Mouse (Mus musculus) lung, embryonic 15.5 days (tissue): ENCODE measurements around the gene Wdr70. TPM values are rescaled to one million over a fixed set of nuclear protein-coding genes. Genes with fewer than 3 reads are reported as not detected.

Source experiments
- ATAC-seq: fragments of 200-750 bp; cut with Nextera tagmentation; 2 replicates; pipeline ENCODE4 v1.8.0; 2017; ENCODE audit warnings: moderate number of reproducible peaks, borderline replicate concordance; ENCODE audit not compliant: low FRiP score, low TSS enrichment; ENCODE audit errors: extremely low read depth
- H3K27ac ChIP-seq: fragments of 300-500 bp; sonication (generic); 2 replicates; pipeline ENCODE4 v1.5.1; 2015; ENCODE audit warnings: moderate library complexity, mild to moderate bottlenecking, inconsistent platforms
- H3K27me3 ChIP-seq: fragments of 300-500 bp; sonication (generic); 2 replicates; pipeline ENCODE4 v1.6.1; 2015; ENCODE audit warnings: inconsistent platforms
- H3K36me3 ChIP-seq: fragments of 300-500 bp; sonication (generic); 2 replicates; pipeline ENCODE4 v1.6.1; 2015; ENCODE audit warnings: inconsistent platforms
- H3K4me1 ChIP-seq: fragments of 300-500 bp; sonication (generic); 2 replicates; pipeline ENCODE4 v1.6.1; 2015; ENCODE audit warnings: inconsistent platforms
- H3K4me2 ChIP-seq: fragments of 300-500 bp; sonication (generic); 2 replicates; pipeline ENCODE4 v1.6.1; 2015; ENCODE audit warnings: inconsistent platforms, mild to moderate bottlenecking, moderate library complexity
- H3K4me3 ChIP-seq: fragments of 300-500 bp; sonication (generic); 2 replicates; pipeline ENCODE4 v1.5.1; 2015; ENCODE audit warnings: mild to moderate bottlenecking, inconsistent platforms
- H3K9ac ChIP-seq: fragments of 300-500 bp; sonication (generic); 2 replicates; pipeline ENCODE4 v1.6.1; 2015; ENCODE audit warnings: inconsistent platforms
- H3K9me3 ChIP-seq: fragments of 300-500 bp; sonication (generic); 2 replicates; pipeline ENCODE4 v1.6.1; 2016; ENCODE audit warnings: inconsistent platforms
- WGBS: fragments of 180-500 bp; shearing (Covaris S2); methylation state at CpG from one replicate; pipeline ENCODE4 v1.1.7; 2015; 5-methylcytosine and 5-hydroxymethylcytosine counted together
- polyA plus RNA-seq: library from polyadenylated mRNA; unstranded; fragments of >200 nt; fragmentation: Nextera tagmentation; extraction: Ambion mirVana; gene quantifications from 2 replicates; pipeline ENCODE4 v1.2.1, GENCODE M21; 2015

Gene Wdr70
- polyA plus RNA-seq, 1 experiment from 2014 or later = 54.1 TPM

- H3K27ac ChIP-seq = no peak overlapping the region
- ATAC-seq = no peak
- WGBS = 54% methylated on average over 7 of the region's 7 CpGs
- H3K4me1 ChIP-seq = no peaks in the 10 kb centered on the region
- no peaks in the 10 kb centered on the region for H3K27me3 ChIP-seq
- 0 out of 2 replicates have a peak, but pooled peaks cover 7% of the 10 kb centered on the region for H3K36me3 ChIP-seq
- H3K4me3 ChIP-seq = no peak overlapping the region
- H3K9me3 ChIP-seq = no peaks in the 10 kb centered on the region
- H3K4me2 ChIP-seq = no peak overlapping the region
- H3K9ac ChIP-seq = no peak overlapping the region
Measured at GRCm38 (mm10) chr15:7879956-7880355, 219.1 kb downstream of the Wdr70 start.

- Histone ChIP-seq H3K9me3 (no peaks in the 10 kb centered on the region), H3K4me3 (no peak overlapping the region), H3K4me1 (no peaks in the 10 kb centered on the region), H3K4me2 (no peak overlapping the region), H3K36me3 (0 out of 2 replicates have a peak, but pooled peaks cover 4% of the 10 kb centered on the region), H3K9ac (no peak overlapping the region), H3K27ac (no peak overlapping the region), H3K27me3 (no peaks in the 10 kb centered on the region)
- 73% methylated on average over 10 of the region's 10 CpGs for WGBS
- no peak; the same call in 1 of the 2 replicates for ATAC-seq
Measured at GRCm38 (mm10) chr15:7878861-7879260, 220.1 kb downstream of the Wdr70 start.

- WGBS = 59% methylated on average over 22 of the region's 22 CpGs
- no peak overlapping the region for H3K27ac ChIP-seq
- no peak overlapping the region for H3K4me2 ChIP-seq
- H3K27me3 ChIP-seq = no peaks in the 10 kb centered on the region
- ATAC-seq = no peak
- H3K4me1 ChIP-seq = no peaks in the 10 kb centered on the region
- 0 out of 2 replicates have a peak, but pooled peaks cover 3% of the 10 kb centered on the region for H3K36me3 ChIP-seq
- H3K4me3 ChIP-seq = no peak overlapping the region
- H3K9me3 ChIP-seq = no peaks in the 10 kb centered on the region
- no peak overlapping the region for H3K9ac ChIP-seq
Measured at GRCm38 (mm10) chr15:7877560-7878467, 221.2 kb downstream of the Wdr70 start.

- no peak overlapping the region for H3K9ac ChIP-seq
- no peak for ATAC-seq
- WGBS = 65% methylated on average over 6 of the region's 6 CpGs
- no peaks in the 10 kb centered on the region for H3K9me3 ChIP-seq
- no peak overlapping the region for H3K4me2 ChIP-seq
- no peak overlapping the region for H3K4me3 ChIP-seq
- no peaks in the 10 kb centered on the region for H3K36me3 ChIP-seq
- no peaks in the 10 kb centered on the region for H3K27me3 ChIP-seq
- H3K27ac ChIP-seq = no peak overlapping the region
- no peaks in the 10 kb centered on the region for H3K4me1 ChIP-seq
Measured at GRCm38 (mm10) chr15:7875879-7876278, 223.1 kb downstream of the Wdr70 start.

- whole genome bisulfite sequencing = 54% methylated on average over 5 of the region's 5 CpGs
- no peak for ATAC-seq
- Histone ChIP-seq H3K4me2 (no peak overlapping the region), H3K27ac (no peak overlapping the region), H3K36me3 (no peaks in the 10 kb centered on the region), H3K9me3 (no peaks in the 10 kb centered on the region), H3K9ac (no peak overlapping the region), H3K4me3 (no peak overlapping the region), H3K4me1 (no peaks in the 10 kb centered on the region), H3K27me3 (no peaks in the 10 kb centered on the region)
Measured at GRCm38 (mm10) chr15:7872473-7872872, 226.5 kb downstream of the Wdr70 start.

GRCm38 (mm10) chr15:7865305-7865704 is 233.7 kb downstream of the Wdr70 start:
- Histone ChIP-seq H3K9me3 (no peaks in the 10 kb centered on the region), H3K4me3 (no peak overlapping the region), H3K4me1 (no peaks in the 10 kb centered on the region), H3K36me3 (no peaks in the 10 kb centered on the region), H3K27ac (no peak overlapping the region), H3K4me2 (no peak overlapping the region), H3K9ac (no peak overlapping the region), H3K27me3 (no peaks in the 10 kb centered on the region)
- 81% methylated on average over 3 of the region's 3 CpGs for WGBS
- ATAC-seq = no peak

GRCm38 (mm10) chr15:7863328-7863727 is 235.7 kb downstream of the Wdr70 start:
- Histone ChIP-seq H3K4me1 (no peaks in the 10 kb centered on the region), H3K9ac (no peak overlapping the region), H3K4me3 (no peak overlapping the region), H3K4me2 (no peak overlapping the region), H3K27ac (no peak overlapping the region), H3K36me3 (no peaks in the 10 kb centered on the region), H3K9me3 (no peaks in the 10 kb centered on the region), H3K27me3 (no peaks in the 10 kb centered on the region)
- ATAC-seq = no peak
- 65% methylated on average over 5 of the region's 5 CpGs for WGBS

- Histone ChIP-seq H3K9ac (no peak overlapping the region), H3K9me3 (no peaks in the 10 kb centered on the region), H3K27ac (no peak overlapping the region), H3K36me3 (no peaks in the 10 kb centered on the region), H3K4me3 (no peak overlapping the region), H3K27me3 (no peaks in the 10 kb centered on the region), H3K4me2 (no peak overlapping the region), H3K4me1 (no peaks in the 10 kb centered on the region)
- WGBS = 90% methylated on average over 5 of the region's 5 CpGs
- no peak for ATAC-seq
Measured at GRCm38 (mm10) chr15:7862890-7863289, 236.1 kb downstream of the Wdr70 start.

GRCm38 (mm10) chr15:7858841-7859240 is 240.2 kb downstream of the Wdr70 start:
- no peak overlapping the region for H3K27ac ChIP-seq
- H3K9me3 ChIP-seq = no peaks in the 10 kb centered on the region
- no peaks in the 10 kb centered on the region for H3K4me1 ChIP-seq
- WGBS = 68% methylated on average over 5 of the region's 5 CpGs
- ATAC-seq = no peak
- H3K4me3 ChIP-seq = no peak overlapping the region
- no peak overlapping the region for H3K4me2 ChIP-seq
- no peaks in the 10 kb centered on the region for H3K27me3 ChIP-seq
- no peaks in the 10 kb centered on the region for H3K36me3 ChIP-seq
- H3K9ac ChIP-seq = no peak overlapping the region

GRCm38 (mm10) chr15:7857418-7857817 is 241.6 kb downstream of the Wdr70 start:
- Histone ChIP-seq H3K4me1 (no peaks in the 10 kb centered on the region), H3K27ac (no peak overlapping the region), H3K9ac (no peak overlapping the region), H3K36me3 (no peaks in the 10 kb centered on the region), H3K27me3 (no peaks in the 10 kb centered on the region), H3K4me3 (no peak overlapping the region), H3K4me2 (no peak overlapping the region), H3K9me3 (no peaks in the 10 kb centered on the region)
- ATAC-seq = no peak; the same call in 1 of the 2 replicates
- WGBS = 68% methylated on average over 13 of the region's 13 CpGs

- no peak overlapping the region for H3K9ac ChIP-seq
- H3K27me3 ChIP-seq = no peaks in the 10 kb centered on the region
- WGBS = 82% methylated on average over 4 of the region's 4 CpGs
- H3K36me3 ChIP-seq = no peaks in the 10 kb centered on the region
- no peak overlapping the region for H3K4me2 ChIP-seq
- no peak overlapping the region for H3K27ac ChIP-seq
- H3K4me3 ChIP-seq = no peak overlapping the region
- H3K9me3 ChIP-seq = no peaks in the 10 kb centered on the region
- H3K4me1 ChIP-seq = no peaks in the 10 kb centered on the region
- no peak for ATAC-seq
Measured at GRCm38 (mm10) chr15:7842398-7842797, 256.6 kb downstream of the Wdr70 start.

GRCm38 (mm10) chr15:7841664-7842063 is 257.3 kb downstream of the Wdr70 start:
- H3K27me3 ChIP-seq = no peaks in the 10 kb centered on the region
- no peak overlapping the region for H3K27ac ChIP-seq
- no peak overlapping the region for H3K4me3 ChIP-seq
- H3K4me1 ChIP-seq = no peaks in the 10 kb centered on the region
- WGBS = 92% methylated on average over 1 of the region's 1 CpGs
- no peaks in the 10 kb centered on the region for H3K36me3 ChIP-seq
- no peaks in the 10 kb centered on the region for H3K9me3 ChIP-seq
- H3K4me2 ChIP-seq = no peak overlapping the region
- ATAC-seq = no peak
- no peak overlapping the region for H3K9ac ChIP-seq
